Mouse (Mus musculus) heart, postnatal 4 days (tissue): ENCODE measurements around the gene Cacng7. TPM values are rescaled to one million over a fixed set of nuclear protein-coding genes. Genes with fewer than 3 reads are reported as not detected.

Source experiments
- DNase-seq: peaks from one replicate; pipeline ENCODE4 v3.0.0; 2021
- total RNA-seq, 2 experiments: library from RNA; stranded (reverse); gene quantifications; 2 replicates each; pipeline ENCODE4 v1.2.3; 2021

Cacng7 gene
- total RNA-seq, 2 experiments from 2014 or later, result 6.9 to 7.4 TPM

- peak; percentile 40 for DNase-seq
Measured at GRCm38 (mm10) chr7:3302556-3303275, 30.0 kb upstream of the Cacng7 start.

GRCm38 (mm10) chr7:3303276-3303781 is 29.4 kb upstream of the Cacng7 start:
- peak; percentile 60 for DNase-seq

GRCm38 (mm10) chr7:3303789-3304188 is 29.0 kb upstream of the Cacng7 start:
- no peak for DNase-seq

- DNase-seq, result peak; percentile 22
Measured at GRCm38 (mm10) chr7:3304298-3304697, 28.5 kb upstream of the Cacng7 start.

GRCm38 (mm10) chr7:3306400-3306799 is 26.4 kb upstream of the Cacng7 start:
- DNase-seq, result no peak

GRCm38 (mm10) chr7:3308646-3309045 is 24.1 kb upstream of the Cacng7 start:
- DNase-seq, result no peak

- no peak for DNase-seq
Measured at GRCm38 (mm10) chr7:3310233-3310632, 22.5 kb upstream of the Cacng7 start.

GRCm38 (mm10) chr7:3313571-3313970 is 19.2 kb upstream of the Cacng7 start:
- DNase-seq, result no peak

GRCm38 (mm10) chr7:3314121-3314520 is 18.6 kb upstream of the Cacng7 start:
- DNase-seq, result no peak

GRCm38 (mm10) chr7:3317704-3318103 is 15.1 kb upstream of the Cacng7 start:
- no peak for DNase-seq

- no peak for DNase-seq
Measured at GRCm38 (mm10) chr7:3320856-3321255, 11.9 kb upstream of the Cacng7 start.

GRCm38 (mm10) chr7:3323826-3324225 is 8.9 kb upstream of the Cacng7 start:
- no peak for DNase-seq

GRCm38 (mm10) chr7:3327961-3328360 is 4.8 kb upstream of the Cacng7 start:
- peak; percentile 17 for DNase-seq

- DNase-seq, result peak; percentile 84
Measured at GRCm38 (mm10) chr7:3329776-3330546, 2.8 kb upstream of the Cacng7 start.

- no peak for DNase-seq
Measured at GRCm38 (mm10) chr7:3331171-3331570, 1.6 kb upstream of the Cacng7 start.

GRCm38 (mm10) chr7:3331581-3332223 is 1.1 kb upstream of the Cacng7 start:
- DNase-seq, result peak; percentile 82

- no peak for DNase-seq
Measured at GRCm38 (mm10) chr7:3332224-3332615, 535 bp upstream of the Cacng7 start.

GRCm38 (mm10) chr7:3333542-3333941 is 787 bp downstream of the Cacng7 start:
- no peak for DNase-seq

- no peak for DNase-seq
Measured at GRCm38 (mm10) chr7:3336412-3336811, 3.7 kb downstream of the Cacng7 start.

- no peak for DNase-seq
Measured at GRCm38 (mm10) chr7:3338286-3338935, 5.7 kb downstream of the Cacng7 start.

GRCm38 (mm10) chr7:3339010-3339409 is 6.3 kb downstream of the Cacng7 start:
- no peak for DNase-seq

- no peak for DNase-seq
Measured at GRCm38 (mm10) chr7:3343861-3344260, 11.1 kb downstream of the Cacng7 start.

GRCm38 (mm10) chr7:3345301-3345700 is 12.5 kb downstream of the Cacng7 start:
- DNase-seq, result no peak
